Mouse (Mus musculus) neural tube, embryonic 11.5 days (tissue): Measurements from ENCODE around the gene Snx15. TPM values are rescaled to one million over a fixed set of nuclear protein-coding genes. Genes with fewer than 3 reads are reported as not detected.

ENCODE experiments used
- ATAC-seq: fragments of 200-750 bp; cut with Nextera tagmentation; 2 replicates; pipeline ENCODE4 v1.8.0; 2017; ENCODE audit warnings: moderate number of reproducible peaks, mild to moderate bottlenecking, moderate TSS enrichment, moderate library complexity; ENCODE audit not compliant: insufficient read depth, low FRiP score, low TSS enrichment
- DNase-seq: peaks from one replicate; pipeline ENCODE4 v3.0.0-alpha.2; 2015; ENCODE audit warnings: low spot score
- H3K27ac ChIP-seq: fragments of 300-500 bp; sonication (generic); 2 replicates; pipeline ENCODE4 v1.5.1; 2014; ENCODE audit warnings: low read depth, mild to moderate bottlenecking, low read length
- H3K27me3 ChIP-seq: fragments of 300-500 bp; sonication (generic); 2 replicates; pipeline ENCODE4 v1.6.1; 2014; ENCODE audit warnings: mild to moderate bottlenecking, low read length, mixed read lengths; ENCODE audit not compliant: control insufficient read depth, insufficient read depth
- H3K36me3 ChIP-seq: fragments of 300-500 bp; sonication (generic); 2 replicates; pipeline ENCODE4 v1.6.1; 2014; ENCODE audit warnings: mild to moderate bottlenecking, low read length, moderate library complexity, mixed read lengths; ENCODE audit not compliant: control insufficient read depth, insufficient read depth
- H3K4me1 ChIP-seq: fragments of 300-500 bp; sonication (generic); 2 replicates; pipeline ENCODE4 v1.6.1; 2014; ENCODE audit warnings: low read length, mixed read lengths; ENCODE audit not compliant: control insufficient read depth, insufficient read depth
- H3K4me2 ChIP-seq: fragments of 300-500 bp; sonication (generic); 2 replicates; pipeline ENCODE4 v1.6.1; 2014; ENCODE audit warnings: low read depth, mild to moderate bottlenecking, moderate library complexity
- H3K4me3 ChIP-seq: fragments of 300-500 bp; sonication (generic); 2 replicates; pipeline ENCODE4 v1.5.1; 2014; ENCODE audit warnings: low read depth, low read length
- H3K9ac ChIP-seq: fragments of 300-500 bp; sonication (generic); 2 replicates; pipeline ENCODE4 v1.6.1; 2014; ENCODE audit warnings: mild to moderate bottlenecking, low read length
- H3K9me3 ChIP-seq: fragments of 300-500 bp; sonication (generic); 2 replicates; pipeline ENCODE4 v1.6.1; 2016; ENCODE audit warnings: low read length; ENCODE audit not compliant: control insufficient read depth
- WGBS: fragments of 180-500 bp; shearing (Covaris S2); extraction: QIAGEN DNeasy Blood & Tissue Kit; methylation state at CpG from one replicate; pipeline ENCODE4 v1.1.7; 2014; 5-methylcytosine and 5-hydroxymethylcytosine counted together
- polyA plus RNA-seq: library from polyadenylated mRNA; unstranded; fragments of >200 nt; fragmentation: Nextera tagmentation; extraction: Ambion mirVana; gene quantifications from 2 replicates; pipeline ENCODE4 v1.2.1, GENCODE M21; 2014

Gene Snx15
- polyA plus RNA-seq, 1 experiment from 2014 or later: 36.9 TPM

DNA sequence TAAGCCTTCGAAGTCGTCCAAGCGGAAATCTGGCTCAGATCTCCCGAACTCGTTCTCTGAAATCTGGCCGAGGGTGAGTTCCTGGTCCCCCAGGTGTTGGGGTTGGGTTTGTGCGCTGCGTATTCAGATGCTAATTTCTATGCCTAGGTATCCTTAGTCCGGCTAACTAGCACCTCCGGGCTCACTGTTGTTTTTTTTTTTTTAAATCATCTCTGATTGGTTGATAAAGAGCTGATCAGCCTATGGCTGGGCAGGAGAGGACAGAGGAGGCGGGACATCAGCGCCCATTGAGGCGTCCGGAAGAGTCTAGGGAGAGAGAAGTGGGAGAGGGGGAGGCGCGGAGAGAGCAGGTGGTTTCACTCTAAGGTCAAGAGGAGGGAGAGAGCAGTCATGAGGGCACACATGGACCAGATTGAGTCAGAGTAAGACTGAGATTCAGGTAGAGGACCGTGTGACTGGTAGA, 42.7 kb downstream of the Snx15 start:
- peaks cover 9% of the 10 kb centered on the region for H3K36me3 ChIP-seq
- under 1% methylated on average over 17 of the region's 17 CpGs for WGBS
- DNase-seq (peak; percentile 78), ATAC-seq (peak; percentile 78)
- no peak overlapping the region for H3K27ac ChIP-seq
- H3K27me3 ChIP-seq: no peaks in the 10 kb centered on the region
- peak overlapping the region; percentile 53 for H3K9ac ChIP-seq
- peak overlapping the region; percentile 84 for H3K4me3 ChIP-seq
- no peaks in the 10 kb centered on the region for H3K9me3 ChIP-seq
- peaks cover 6% of the 10 kb centered on the region for H3K4me1 ChIP-seq
- peak overlapping the region; percentile 90 for H3K4me2 ChIP-seq

DNA sequence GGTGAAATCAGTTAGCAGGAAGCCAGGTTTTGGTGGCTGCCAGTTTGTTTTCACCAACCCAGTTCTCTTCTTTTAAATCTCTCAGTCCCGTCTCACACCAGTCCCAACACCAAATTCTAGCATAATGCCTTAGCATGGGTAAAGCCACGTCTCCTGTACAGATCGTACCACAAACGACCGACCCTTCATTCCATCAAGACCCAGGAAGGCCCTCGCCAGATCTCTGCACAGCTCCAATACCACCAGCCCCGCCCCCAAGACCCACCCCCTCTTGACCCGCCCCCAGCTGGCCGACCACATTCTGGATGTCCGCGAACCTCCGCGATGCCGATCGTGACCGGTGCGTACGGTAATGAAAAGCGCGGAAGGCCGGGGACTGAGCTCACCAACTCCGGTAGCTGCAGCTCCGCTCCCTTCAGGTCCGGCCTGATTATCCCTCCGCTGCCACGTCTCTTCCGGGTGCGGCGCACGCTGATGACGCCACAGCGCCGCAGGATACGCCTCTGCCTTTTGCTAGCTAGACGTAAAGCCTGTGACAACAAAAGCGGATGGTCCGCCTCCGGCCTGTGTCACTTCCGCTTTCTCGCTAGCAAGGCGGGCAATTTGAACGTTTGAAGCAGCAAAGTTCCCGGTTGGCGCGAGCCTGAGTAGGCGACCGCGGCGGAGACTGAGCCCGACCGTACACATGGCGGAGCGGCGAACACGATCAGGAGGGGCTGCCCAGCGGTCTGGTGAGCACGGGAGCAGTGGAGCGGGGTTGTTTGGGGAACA, 43.4 kb downstream of the Snx15 start, which contains the start of the genes Zfpl1 and Cdca5:
TSS of gene Zfpl1 (minus strand) at position 479 of the 771 bp plus-strand sequence.
TSS of gene Cdca5 (plus strand) at position 506 of the 771 bp plus-strand sequence.
- Histone ChIP-seq H3K9me3 (no peaks in the 10 kb centered on the region), H3K36me3 (peaks cover 5% of the 10 kb centered on the region), H3K4me1 (peaks cover 6% of the 10 kb centered on the region), H3K27me3 (no peaks in the 10 kb centered on the region), H3K4me2 (peak within 1 kb of the TSS; percentile 90), H3K4me3 (peak within 1 kb of the TSS; percentile 84), H3K9ac (peak within 1 kb of the TSS; percentile 72), H3K27ac (no peak within 1 kb of the TSS)
- ATAC-seq: peak; percentile 86
- WGBS: under 1% methylated on average over 58 of the region's 58 CpGs
- DNase-seq: peak; percentile 99

DNA sequence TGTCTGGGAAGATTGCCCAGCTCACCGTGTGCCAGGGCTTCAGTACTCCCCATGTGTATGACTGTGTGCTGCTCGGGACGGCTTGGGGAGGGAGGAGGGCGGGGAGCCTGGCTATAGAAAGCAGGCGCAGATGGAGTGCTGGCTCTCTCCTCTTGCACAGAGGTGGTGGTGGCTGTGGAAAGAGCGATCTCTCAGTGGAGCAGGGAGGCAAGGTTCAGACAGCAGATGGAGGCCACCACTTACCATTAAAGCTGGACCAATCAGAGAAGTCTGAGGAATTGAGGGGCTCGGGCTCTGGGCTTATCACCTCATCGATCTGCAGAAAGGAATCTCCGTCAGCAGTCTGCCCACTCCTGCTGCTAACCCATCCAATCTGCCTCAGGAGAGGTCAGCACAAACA, 45.9 kb downstream of the Snx15 start, which contains the start of gene Gm28374:
TSS of gene Gm28374 (minus strand) at position 101 of the 400 bp plus-strand sequence.
- Histone ChIP-seq H3K36me3 (peaks cover 3% of the 10 kb centered on the region), H3K27me3 (no peaks in the 10 kb centered on the region), H3K9ac (no peak within 1 kb of the TSS), H3K4me2 (no peak within 1 kb of the TSS), H3K4me3 (no peak within 1 kb of the TSS), H3K27ac (no peak within 1 kb of the TSS), H3K4me1 (peaks cover 6% of the 10 kb centered on the region), H3K9me3 (no peaks in the 10 kb centered on the region)
- ATAC-seq (no peak), DNase-seq (no peak)
- WGBS: 94% methylated on average over 9 of the region's 9 CpGs

DNA sequence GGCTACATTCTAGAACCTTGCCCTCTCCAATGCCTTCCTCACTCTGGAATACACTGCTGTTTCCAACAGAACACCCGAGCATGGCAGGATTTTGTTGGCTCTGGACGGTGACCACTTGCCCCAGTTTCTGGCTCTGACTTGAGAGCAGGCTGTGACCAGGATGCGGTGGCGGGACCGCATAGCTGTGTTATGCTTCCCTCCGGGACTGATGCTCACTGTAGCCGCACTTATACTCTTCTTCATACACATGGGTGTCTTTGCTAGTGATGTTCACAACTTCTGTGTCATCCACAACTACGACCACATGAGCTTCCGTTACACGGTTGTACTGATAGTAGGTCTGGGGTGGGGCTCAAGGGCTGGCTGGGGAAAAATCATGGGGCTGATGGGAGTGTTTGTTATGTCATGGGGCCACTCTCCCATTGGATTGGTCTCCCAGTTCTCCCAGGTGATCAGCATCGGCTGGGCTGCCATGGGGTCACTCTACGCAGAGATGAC, 48.1 kb downstream of the Snx15 start, which contains the start of gene Tmem262:
TSS of gene Tmem262 (plus strand) at position 51 of the 498 bp plus-strand sequence.
- Histone ChIP-seq H3K4me1 (peaks cover 13% of the 10 kb centered on the region), H3K9ac (no peak within 1 kb of the TSS), H3K36me3 (peaks cover 3% of the 10 kb centered on the region), H3K4me3 (no peak within 1 kb of the TSS), H3K4me2 (no peak within 1 kb of the TSS), H3K9me3 (no peaks in the 10 kb centered on the region), H3K27me3 (no peaks in the 10 kb centered on the region), H3K27ac (no peak within 1 kb of the TSS)
- 92% methylated on average over 12 of the region's 12 CpGs for WGBS
- no peak for DNase-seq
- no peak for ATAC-seq

DNA sequence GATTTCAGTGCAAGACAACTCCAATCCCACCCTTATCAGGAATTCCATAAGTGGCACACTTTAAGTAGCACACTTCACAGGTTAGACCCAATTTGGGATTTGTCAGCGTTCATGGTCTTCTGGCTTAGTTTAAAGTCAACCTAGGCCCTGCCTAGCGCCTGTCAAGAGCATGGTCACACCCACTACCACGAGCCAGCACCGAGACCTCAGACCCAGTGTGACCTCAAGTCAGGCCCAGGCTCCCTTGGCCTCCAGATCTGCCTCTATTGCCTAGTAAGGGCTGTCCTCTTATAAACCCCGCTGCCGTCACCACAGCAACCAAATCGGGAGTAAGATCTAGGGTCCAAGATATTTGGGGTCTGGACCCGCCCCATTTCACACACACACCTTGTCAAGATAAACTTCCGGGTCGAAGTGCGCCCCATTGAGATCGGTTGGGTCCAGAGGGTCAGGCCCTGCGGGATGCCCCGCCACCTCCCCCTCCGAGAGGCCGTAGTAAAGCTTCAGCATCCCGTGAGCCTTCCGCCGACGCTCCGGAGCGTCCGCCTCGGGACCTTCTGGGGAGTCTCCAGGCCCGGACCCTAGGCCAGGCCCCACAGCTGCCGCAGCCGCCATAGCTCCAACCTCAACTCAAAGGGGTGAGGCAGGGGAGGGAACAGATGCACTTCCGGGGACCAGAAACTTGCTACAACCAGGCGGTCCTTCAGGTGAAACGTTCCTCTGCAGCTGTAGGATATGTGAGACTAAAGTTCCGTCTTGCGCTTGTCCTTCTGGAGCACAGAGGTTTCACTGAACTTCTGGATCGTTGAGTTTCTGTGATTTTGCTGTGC, 51.3 kb downstream of the Snx15 start, which contains the start of gene Vps51:
TSS of gene Vps51 (minus strand) at position 668 of the 830 bp plus-strand sequence.
- Histone ChIP-seq H3K27me3 (no peaks in the 10 kb centered on the region), H3K27ac (peak within 1 kb of the TSS; percentile 58; the same call in 1 of the 2 replicates), H3K36me3 (peaks cover 4% of the 10 kb centered on the region), H3K4me3 (peak within 1 kb of the TSS; percentile 75), H3K9me3 (no peaks in the 10 kb centered on the region), H3K4me2 (peak within 1 kb of the TSS; percentile 87), H3K9ac (peak within 1 kb of the TSS; percentile 83), H3K4me1 (peaks cover 7% of the 10 kb centered on the region)
- under 1% methylated on average over 33 of the region's 33 CpGs for WGBS
- peak; percentile 89 for DNase-seq
- peak; percentile 77 for ATAC-seq

DNA sequence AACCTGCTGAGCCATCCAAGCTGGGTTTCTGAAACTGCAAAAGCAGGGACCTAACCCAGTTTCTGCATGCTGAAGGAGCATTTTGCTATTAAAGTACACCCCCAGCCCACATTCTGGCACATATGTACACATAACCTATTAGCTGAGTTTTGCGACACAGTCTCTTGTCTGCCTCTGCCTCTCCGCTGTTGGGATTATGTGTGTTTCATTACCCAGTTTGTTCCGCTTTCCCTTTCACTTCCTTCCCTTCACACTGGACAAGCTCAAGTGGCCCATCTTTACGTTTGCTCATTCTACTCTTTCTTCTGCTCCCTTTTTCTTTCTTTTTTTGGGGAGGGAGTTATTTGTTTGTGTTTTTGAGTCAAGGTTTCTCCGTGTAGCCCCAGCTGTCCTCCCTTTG, 54.2 kb downstream of the Snx15 start:
- WGBS: 91% methylated on average over 5 of the region's 5 CpGs
- Histone ChIP-seq H3K27ac (no peak overlapping the region), H3K4me1 (peaks cover 7% of the 10 kb centered on the region), H3K9ac (no peak overlapping the region), H3K4me2 (no peak overlapping the region), H3K9me3 (no peaks in the 10 kb centered on the region), H3K27me3 (no peaks in the 10 kb centered on the region), H3K36me3 (peaks cover 2% of the 10 kb centered on the region; the same call in 1 of the 2 replicates), H3K4me3 (no peak overlapping the region)
- ATAC-seq (no peak), DNase-seq (no peak)

DNA sequence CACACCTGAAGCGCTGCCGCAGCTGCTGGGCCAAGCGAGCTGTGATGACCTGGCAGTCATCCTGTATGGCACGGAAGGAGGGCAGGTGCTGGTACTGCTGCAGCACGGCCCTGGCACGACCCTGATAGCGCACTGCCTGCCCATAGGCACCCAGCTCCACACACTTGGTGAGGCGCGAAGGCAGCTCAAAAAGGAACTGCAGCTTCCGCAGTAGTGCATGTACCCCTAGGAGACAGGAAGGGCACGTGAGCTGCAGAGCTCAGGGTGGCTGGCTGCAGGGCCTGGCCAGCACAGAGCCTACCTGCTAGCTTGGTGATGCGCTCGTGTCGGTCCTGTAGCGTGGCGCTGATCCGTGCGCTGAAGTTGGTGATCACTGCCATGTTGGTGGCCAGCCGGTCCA, 56.8 kb downstream of the Snx15 start:
- no peak overlapping the region for H3K9ac ChIP-seq
- H3K9me3 ChIP-seq: no peaks in the 10 kb centered on the region
- WGBS: 92% methylated on average over 19 of the region's 19 CpGs
- H3K36me3 ChIP-seq: peaks cover 2% of the 10 kb centered on the region; the same call in 1 of the 2 replicates
- no peaks in the 10 kb centered on the region for H3K27me3 ChIP-seq
- no peak overlapping the region for H3K4me2 ChIP-seq
- H3K27ac ChIP-seq: no peak overlapping the region
- ATAC-seq: no peak
- H3K4me3 ChIP-seq: no peak overlapping the region
- peaks cover 15% of the 10 kb centered on the region for H3K4me1 ChIP-seq
- no peak for DNase-seq

DNA sequence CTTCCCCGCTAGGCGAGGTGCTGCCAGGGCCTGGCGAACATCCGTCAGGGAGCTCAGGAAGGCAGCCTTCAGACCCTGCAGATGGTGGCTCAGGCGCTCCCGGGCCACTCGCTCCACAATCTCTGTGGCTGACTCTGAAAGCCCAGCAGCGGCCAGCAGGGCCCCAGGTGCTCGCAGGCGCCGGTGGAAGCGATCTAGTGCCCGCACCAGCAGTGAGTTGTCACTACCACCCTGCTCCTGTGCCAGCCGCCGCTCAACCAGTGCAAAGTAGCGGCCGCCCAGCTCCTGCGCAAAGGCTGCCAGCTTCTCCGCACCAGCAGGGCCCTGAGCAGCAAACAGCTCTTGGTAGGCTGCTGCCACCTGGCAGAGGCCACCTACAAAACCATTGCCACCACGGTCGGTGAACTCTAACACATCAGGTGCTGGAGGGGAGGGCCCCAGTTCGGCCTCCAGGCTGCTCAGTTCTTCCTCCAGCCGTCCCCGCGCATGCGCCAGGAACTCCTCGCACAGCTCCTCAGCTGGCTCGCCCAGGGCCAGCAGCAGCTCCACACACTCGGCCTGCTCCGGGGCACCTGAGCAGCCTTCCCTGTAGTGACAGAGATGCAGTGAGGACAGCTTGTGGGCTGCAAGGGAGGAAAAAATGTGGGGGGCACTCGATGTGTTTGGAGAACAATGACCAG, 57.4 kb downstream of the Snx15 start:
- peaks cover 14% of the 10 kb centered on the region for H3K4me1 ChIP-seq
- H3K9me3 ChIP-seq: no peaks in the 10 kb centered on the region
- no peaks in the 10 kb centered on the region for H3K27me3 ChIP-seq
- DNase-seq: no peak
- H3K36me3 ChIP-seq: peaks cover 2% of the 10 kb centered on the region; the same call in 1 of the 2 replicates
- ATAC-seq: no peak
- WGBS: 91% methylated on average over 31 of the region's 31 CpGs
- H3K27ac ChIP-seq: no peak overlapping the region
- H3K9ac ChIP-seq: no peak overlapping the region
- no peak overlapping the region for H3K4me2 ChIP-seq
- no peak overlapping the region for H3K4me3 ChIP-seq
